Mouse (Mus musculus) megakaryocyte, embryonic 14.5 days (primary cell): Measurements from ENCODE around the gene Tab1. TPM values are rescaled to one million over a fixed set of nuclear protein-coding genes. Genes with fewer than 3 reads are reported as not detected.
"Not testable (repeated sequence)": the region's sequence is repeated elsewhere in the genome, so short reads cannot be mapped to it uniquely, and the experiment has no call there.

Experiments used
- H3K27me3 ChIP-seq: replicated peaks from 2 replicates; pipeline ENCODE3; 2012; ENCODE audit warnings: inconsistent platforms
- H3K36me3 ChIP-seq: replicated peaks from 2 replicates; pipeline ENCODE3; 2012; ENCODE audit warnings: low read length, inconsistent platforms, mixed read lengths
- H3K4me1 ChIP-seq: 2 replicates; pipeline ENCODE4 v1.6.1; 2012; ENCODE audit warnings: inconsistent platforms
- H3K4me3 ChIP-seq: replicated peaks from 2 replicates; pipeline ENCODE3; 2012; ENCODE audit warnings: moderate library complexity, mild to moderate bottlenecking, inconsistent platforms
- H3K9me3 ChIP-seq: 2 replicates; pipeline ENCODE4 v1.6.1; 2012; ENCODE audit warnings: inconsistent platforms
- FLI1 ChIP-seq: IDR thresholded peaks from 2 replicates; pipeline ENCODE4 v1.6.1; 2012; ENCODE audit warnings: low read length, inconsistent platforms, mixed read lengths
- GATA1 ChIP-seq: IDR thresholded peaks from 3 replicates; pipeline ENCODE4 v1.6.1; 2012; ENCODE audit warnings: mixed read lengths, low read length, inconsistent platforms, borderline replicate concordance
- polyA plus RNA-seq: library from polyadenylated mRNA; stranded (reverse); fragments of >175 nt; gene quantifications from 2 replicates; pipeline ENCODE4 v1.2.3, GENCODE M21; 2012; ENCODE audit warnings: low replicate concordance; ENCODE audit not compliant: insufficient read depth

Gene Tab1
- polyA plus RNA-seq, 1 experiment, result 9.9 TPM

DNA sequence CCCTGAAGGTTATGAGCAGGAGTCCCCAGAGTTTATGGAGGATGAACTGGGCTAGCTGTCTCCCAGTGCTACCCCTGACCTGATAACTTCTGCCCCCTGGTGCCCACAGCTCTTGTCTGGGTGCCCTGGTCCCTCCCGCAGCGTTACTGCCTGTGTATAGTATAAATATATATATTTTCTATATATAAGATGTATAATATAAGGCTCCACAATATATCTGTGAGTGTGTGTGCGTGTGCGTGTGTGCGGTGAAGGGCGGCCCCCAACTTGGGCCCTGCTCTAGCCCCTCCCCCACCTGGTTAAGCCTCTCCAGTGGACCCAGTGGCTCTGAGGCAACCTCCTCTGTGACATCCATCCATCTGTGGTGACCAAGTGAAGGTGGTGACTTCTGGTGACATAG, 13.9 kb upstream of the Tab1 start:
- Histone ChIP-seq H3K9me3 (no peaks in the 10 kb centered on the region), H3K4me1 (peaks cover 81% of the 10 kb centered on the region), H3K27me3 (no peaks in the 10 kb centered on the region), H3K4me3 (no peak overlapping the region), H3K36me3 (peaks cover 64% of the 10 kb centered on the region)
- no peak for TF ChIP-seq FLI1
- TF ChIP-seq GATA1, result no peak

DNA sequence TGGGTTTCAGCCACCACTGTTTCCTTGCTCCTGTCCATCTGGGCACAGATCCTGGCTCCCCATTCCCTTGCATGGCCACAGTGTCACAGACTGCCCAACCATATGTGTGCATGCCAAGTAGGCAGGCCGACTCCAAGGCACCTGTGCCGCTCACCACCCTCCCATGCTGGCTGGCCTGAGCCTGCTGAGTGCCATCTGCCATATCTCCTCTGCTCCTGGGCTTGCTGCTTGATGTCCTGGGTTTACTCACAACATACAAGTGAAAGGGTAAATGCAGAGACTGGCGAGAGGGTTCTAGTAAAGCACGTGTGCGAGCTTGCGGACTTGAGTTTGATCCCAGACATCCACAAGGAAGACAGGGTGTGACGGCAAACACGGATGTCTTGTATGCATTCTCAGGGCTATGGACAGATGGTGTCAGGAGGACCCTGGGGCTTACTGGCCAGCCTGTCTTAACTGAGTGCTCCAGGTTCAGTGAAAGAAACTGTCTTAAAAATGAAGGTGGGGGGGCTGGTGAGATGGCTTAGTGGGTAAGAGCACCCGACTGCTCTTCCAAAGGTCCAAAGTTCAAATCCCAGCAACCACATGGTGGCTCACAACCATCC, 11.1 kb upstream of the Tab1 start:
- Histone ChIP-seq H3K36me3 (peaks cover 52% of the 10 kb centered on the region), H3K9me3 (no peaks in the 10 kb centered on the region), H3K4me3 (peak overlapping the region; percentile 62), H3K4me1 (peaks cover 64% of the 10 kb centered on the region), H3K27me3 (no peaks in the 10 kb centered on the region)
- no peak for TF ChIP-seq FLI1
- no peak for TF ChIP-seq GATA1

DNA sequence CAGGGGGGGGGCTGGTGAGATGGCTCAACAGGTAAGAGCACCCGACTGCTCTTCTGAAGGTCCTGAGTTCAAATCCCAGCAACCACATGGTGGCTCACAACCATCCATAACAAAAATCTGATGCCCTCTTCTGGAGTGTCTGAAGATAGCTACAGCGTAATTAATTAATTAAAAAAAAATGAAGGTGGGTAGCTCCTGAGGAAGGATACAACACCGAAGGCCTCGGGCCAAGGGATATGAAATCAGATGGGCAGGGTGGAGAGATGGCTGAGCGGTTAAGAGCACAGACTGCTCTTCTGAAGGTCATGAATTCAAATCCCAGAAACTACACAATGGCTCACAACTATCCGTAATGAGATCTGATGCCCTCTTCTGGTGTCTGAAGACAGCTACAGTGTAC, 10.5 kb upstream of the Tab1 start:
- not testable (repeated sequence) for H3K9me3 ChIP-seq, H3K27me3 ChIP-seq, H3K4me3 ChIP-seq
- Histone ChIP-seq H3K4me1 (peaks cover 62% of the 10 kb centered on the region), H3K36me3 (peaks cover 46% of the 10 kb centered on the region)

DNA sequence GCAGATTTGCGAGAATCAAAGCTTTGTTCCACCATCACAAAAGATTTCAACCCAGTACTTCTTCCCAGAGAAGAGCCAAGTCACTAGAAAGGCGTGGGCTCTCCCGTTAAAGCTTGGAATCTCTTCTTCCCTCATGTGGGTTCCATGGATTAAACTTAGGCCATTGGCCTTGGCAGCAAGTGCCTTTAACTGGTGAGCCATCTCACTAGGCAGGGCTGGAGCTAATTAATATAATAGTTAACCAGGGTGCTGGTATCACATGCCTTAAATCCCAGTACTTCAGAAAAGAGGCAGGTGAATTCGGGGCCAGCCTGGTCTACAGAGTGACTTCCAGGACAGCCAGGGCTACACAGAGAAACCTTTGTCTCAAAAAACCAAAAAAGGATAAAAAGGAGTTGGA, 8.3 kb upstream of the Tab1 start:
- H3K4me1 ChIP-seq, result peaks cover 59% of the 10 kb centered on the region
- peaks cover 39% of the 10 kb centered on the region for H3K36me3 ChIP-seq
- H3K27me3 ChIP-seq, result no peaks in the 10 kb centered on the region
- H3K4me3 ChIP-seq, result no peak overlapping the region
- TF ChIP-seq FLI1 (no peak), GATA1 (no peak)
- H3K9me3 ChIP-seq, result no peaks in the 10 kb centered on the region

DNA sequence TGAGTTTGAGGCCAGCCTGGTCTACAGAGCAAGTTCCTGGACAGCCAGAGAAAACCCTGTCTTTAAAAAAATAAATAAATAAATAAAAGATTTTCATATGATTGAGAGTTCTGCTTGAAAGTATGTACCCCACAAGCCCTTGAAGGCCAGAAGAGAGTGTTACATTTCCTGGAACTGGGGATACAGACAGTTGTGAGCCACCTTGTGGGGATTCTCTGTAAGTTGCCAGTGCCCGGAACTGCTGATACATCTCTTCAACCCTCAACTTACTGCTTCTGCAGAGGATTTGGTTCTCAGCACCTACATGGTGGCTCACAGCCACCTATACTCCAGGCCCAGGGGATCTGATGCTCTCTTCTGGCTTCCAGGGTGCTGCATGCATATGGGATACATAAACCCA, 5.7 kb upstream of the Tab1 start:
- H3K27me3 ChIP-seq, result no peaks in the 10 kb centered on the region
- no peaks in the 10 kb centered on the region for H3K9me3 ChIP-seq
- no peak for TF ChIP-seq FLI1
- TF ChIP-seq GATA1, result no peak
- no peak overlapping the region for H3K4me3 ChIP-seq
- peaks cover 69% of the 10 kb centered on the region for H3K4me1 ChIP-seq
- H3K36me3 ChIP-seq, result peaks cover 27% of the 10 kb centered on the region

DNA sequence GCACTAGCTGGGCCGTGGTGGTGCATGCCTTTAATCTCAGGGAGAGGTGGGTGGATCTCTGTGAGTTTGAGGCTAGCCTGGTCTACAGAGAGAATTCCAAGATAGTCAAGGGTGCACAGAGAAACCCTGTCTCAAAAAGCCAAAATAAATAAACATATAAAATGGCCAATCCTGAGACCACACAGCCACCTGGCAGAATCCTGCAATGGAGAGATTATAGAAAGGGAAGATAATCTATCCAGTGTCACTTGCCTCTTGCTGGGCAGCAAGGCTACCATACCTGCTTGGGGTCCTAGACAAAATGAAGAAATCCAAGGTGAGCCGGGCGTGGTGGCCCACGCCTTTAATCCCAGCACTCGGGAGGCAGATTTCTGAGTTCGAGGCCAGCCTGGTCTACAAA, 2.9 kb upstream of the Tab1 start:
- no peaks in the 10 kb centered on the region for H3K27me3 ChIP-seq
- no peak overlapping the region for H3K4me3 ChIP-seq
- H3K4me1 ChIP-seq, result peaks cover 72% of the 10 kb centered on the region
- H3K9me3 ChIP-seq, result no peaks in the 10 kb centered on the region
- H3K36me3 ChIP-seq, result peaks cover 20% of the 10 kb centered on the region
- TF ChIP-seq GATA1 (no peak), FLI1 (no peak)

DNA sequence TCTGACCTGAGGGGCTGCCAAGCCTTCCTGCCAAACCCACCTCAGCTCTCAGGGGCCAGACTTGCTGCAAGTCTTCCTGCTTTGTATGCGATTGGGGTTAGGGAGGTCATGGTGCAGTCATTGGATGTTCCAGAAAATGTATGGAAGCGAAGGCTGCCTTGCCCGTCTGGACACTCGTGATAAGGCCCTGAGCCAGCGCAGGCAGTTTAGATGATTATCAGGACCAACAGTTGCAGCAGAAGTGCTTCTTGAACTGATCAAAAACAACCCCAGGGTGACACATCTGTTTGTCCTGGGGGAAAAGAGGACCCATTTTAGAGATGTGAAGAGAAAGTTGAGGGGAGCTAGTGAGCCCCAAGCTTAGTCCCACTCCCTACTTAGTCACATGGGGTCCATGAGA, 2.2 kb upstream of the Tab1 start:
- peak overlapping the region; percentile 38 for H3K4me3 ChIP-seq
- TF ChIP-seq FLI1 (no peak), GATA1 (no peak)
- no peaks in the 10 kb centered on the region for H3K27me3 ChIP-seq
- H3K36me3 ChIP-seq, result peaks cover 15% of the 10 kb centered on the region
- H3K9me3 ChIP-seq, result no peaks in the 10 kb centered on the region
- H3K4me1 ChIP-seq, result peaks cover 73% of the 10 kb centered on the region

DNA sequence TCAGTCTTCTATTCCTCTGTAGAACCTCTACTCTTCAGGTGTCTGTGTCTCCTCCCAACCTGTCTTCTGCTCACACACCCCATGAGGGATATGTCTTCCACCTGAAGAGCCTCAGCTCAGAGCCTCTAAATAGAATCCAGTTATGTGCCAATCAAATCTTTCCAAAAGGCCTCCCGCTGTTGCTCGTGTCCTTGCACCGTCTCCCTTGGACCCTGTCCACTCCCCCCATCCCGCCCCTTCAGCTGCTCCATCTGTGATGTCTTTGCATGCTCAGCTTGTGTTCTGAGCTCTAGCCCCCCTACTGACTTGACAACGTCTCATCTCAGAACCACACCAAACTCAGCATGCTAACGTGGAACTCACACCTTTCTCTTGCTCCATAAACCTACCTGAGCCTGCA, 1.5 kb upstream of the Tab1 start:
- peaks cover 80% of the 10 kb centered on the region for H3K4me1 ChIP-seq
- no peaks in the 10 kb centered on the region for H3K27me3 ChIP-seq
- no peak for TF ChIP-seq FLI1
- no peak overlapping the region for H3K4me3 ChIP-seq
- H3K36me3 ChIP-seq, result peaks cover 21% of the 10 kb centered on the region
- H3K9me3 ChIP-seq, result no peaks in the 10 kb centered on the region

DNA sequence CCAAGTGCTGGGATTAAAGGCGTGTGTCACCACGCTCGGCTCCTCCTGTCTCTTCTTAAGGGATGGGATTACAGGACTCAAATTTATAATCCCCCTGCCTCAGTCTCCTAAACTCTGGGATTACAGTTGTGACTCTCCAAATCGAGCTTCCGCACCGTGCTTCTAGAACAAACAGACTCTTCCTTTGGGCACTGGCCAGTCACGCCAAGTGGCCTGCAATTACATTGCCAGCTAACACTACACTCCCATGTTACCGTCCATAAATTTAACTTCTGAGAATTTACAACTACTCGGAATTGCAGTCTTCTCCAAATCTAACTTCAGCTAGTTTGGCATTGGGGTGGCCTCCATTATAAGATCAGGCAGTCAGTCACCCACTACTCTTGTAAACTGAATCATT, 475 bp upstream of the Tab1 start:
- Histone ChIP-seq H3K4me1 (peaks cover 87% of the 10 kb centered on the region), H3K9me3 (no peaks in the 10 kb centered on the region), H3K27me3 (no peaks in the 10 kb centered on the region), H3K4me3 (peak overlapping the region; percentile 97), H3K36me3 (peaks cover 31% of the 10 kb centered on the region)
- no peak for TF ChIP-seq FLI1
- TF ChIP-seq GATA1, result no peak

DNA sequence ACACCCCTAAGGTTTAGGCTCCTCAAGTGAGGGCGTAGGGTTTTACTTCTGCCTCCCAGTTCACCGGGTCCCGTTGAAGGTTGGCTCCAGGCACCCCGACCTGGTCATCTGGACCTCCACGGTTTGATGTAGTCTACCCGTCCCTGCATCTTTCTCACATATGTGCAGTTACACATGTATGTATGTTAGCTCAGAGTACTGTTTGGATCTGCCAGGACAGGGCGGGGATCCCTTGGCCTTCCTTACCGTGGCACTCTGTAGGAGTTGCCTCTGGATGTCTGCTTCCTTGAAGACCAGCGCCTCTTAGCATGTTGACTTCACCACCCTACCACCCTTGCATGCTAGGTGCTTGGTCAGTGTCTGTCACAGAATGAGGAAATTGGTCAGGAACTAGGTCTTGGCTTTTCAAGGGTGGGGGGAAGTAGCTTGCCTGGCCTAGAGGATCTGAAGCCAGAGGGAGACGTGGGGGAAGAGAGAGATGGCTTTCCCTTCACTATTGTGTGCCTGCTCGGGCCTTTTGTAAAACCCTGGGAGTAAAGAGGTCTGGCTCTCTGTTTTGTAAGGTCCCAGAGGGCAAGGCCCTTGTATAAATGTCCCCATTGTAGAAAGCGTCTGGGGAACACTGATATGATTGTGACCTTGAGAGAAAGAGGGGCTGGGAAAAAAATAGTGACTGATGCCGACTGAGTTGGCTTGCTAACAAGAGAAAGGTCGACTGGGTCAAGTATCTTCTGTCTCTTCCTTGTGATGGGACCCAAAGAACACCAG, 939 bp downstream of the Tab1 start:
- Histone ChIP-seq H3K9me3 (no peaks in the 10 kb centered on the region), H3K27me3 (no peaks in the 10 kb centered on the region), H3K36me3 (peaks cover 40% of the 10 kb centered on the region), H3K4me3 (peak overlapping the region; percentile 97), H3K4me1 (peaks cover 89% of the 10 kb centered on the region)
- TF ChIP-seq FLI1 (no peak), GATA1 (no peak)

DNA sequence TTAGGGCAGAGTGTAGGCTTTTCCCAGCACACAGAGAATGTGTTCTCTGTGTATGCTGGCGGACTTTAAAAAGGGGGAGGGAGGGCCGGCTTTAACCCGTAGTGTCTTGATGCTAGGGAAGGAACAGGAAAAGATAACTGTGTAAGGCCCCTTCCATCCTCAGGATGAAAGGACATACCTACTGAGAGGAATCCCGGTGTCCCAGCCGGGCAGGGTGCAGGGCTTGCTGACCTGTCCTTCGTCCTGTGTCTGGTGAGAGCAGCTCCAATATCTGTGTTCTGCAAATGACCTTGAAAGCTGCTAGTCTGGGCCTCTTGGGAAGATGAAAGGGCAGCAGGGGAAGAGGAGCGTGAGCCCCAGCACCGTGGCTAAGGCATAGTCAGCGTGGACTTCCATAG, 1.5 kb downstream of the Tab1 start:
- H3K9me3 ChIP-seq, result no peaks in the 10 kb centered on the region
- H3K4me1 ChIP-seq, result peaks cover 89% of the 10 kb centered on the region
- H3K36me3 ChIP-seq, result peaks cover 41% of the 10 kb centered on the region
- no peaks in the 10 kb centered on the region for H3K27me3 ChIP-seq
- TF ChIP-seq FLI1 (no peak), GATA1 (no peak)
- H3K4me3 ChIP-seq, result peak overlapping the region; percentile 97
